Mouse (Mus musculus) gastrocnemius, postnatal 25 days (tissue): ENCODE results near the gene Fosl1. TPM values are rescaled to one million over a fixed set of nuclear protein-coding genes. Genes with fewer than 3 reads are reported as not detected.
"Not testable (repeated sequence)": the region's sequence is repeated elsewhere in the genome, so short reads cannot be mapped to it uniquely, and the experiment has no call there.

ENCODE experiments used
- DNase-seq: peaks from one replicate; pipeline ENCODE4 v3.0.0; 2022
- long read RNA-seq, 2 experiments: library from polyadenylated mRNA; stranded (forward); transcript quantifications; one replicate each; pipeline ENCODE4 v2.0.0; 2021
- total RNA-seq, 2 experiments: library from RNA; stranded (reverse); gene quantifications; 1 replicate in 1 of 2; 2 replicates in 1 of 2; pipeline ENCODE4 v1.2.3; 2021

Fosl1 gene
- not detected for total RNA-seq
- long read RNA-seq, experiment 1, result 0 reads
- long read RNA-seq, experiment 2, partial matches to known transcripts, result 0 of 1 reads
- long read RNA-seq, experiment 2, other reads (novel, unspliced or antisense), result 1 of 1 reads

- peak; percentile 51 for DNase-seq
These were observed at the start of gene Fosl1 for GRCm38 (mm10) chr19:5447515-5448353. Fosl1 (plus strand) TSS chr19:5447547.

DNA sequence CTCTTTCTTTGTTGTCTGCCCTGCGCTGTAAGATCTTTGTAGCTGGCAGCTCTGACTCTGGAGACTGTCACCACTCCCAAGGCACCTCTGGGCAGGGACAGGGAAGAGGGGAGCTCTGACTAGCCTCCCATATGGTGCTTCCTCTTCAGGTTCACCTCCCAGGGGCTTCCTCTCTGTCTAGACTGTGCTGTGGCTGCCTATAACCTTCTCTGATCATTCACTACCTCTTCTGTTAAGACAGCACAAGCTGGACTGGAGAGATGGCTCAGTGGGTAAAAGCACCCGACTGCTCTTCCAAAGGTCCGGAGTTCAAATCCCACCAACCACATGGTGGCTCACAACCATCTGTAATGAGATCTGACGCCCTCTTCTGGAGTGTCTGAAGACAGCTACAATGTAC is 46.3 kb upstream of the Fosl1 start:
- DNase-seq, result not testable (repeated sequence)

- no peak for DNase-seq
These were observed 45.1 kb upstream of the Fosl1 start, which contains the start of gene Tsga10ip for GRCm38 (mm10) chr19:5402293-5402692. Tsga10ip (minus strand) TSS chr19:5402526.

GRCm38 (mm10) chr19:5405924-5406323 is 41.4 kb upstream of the Fosl1 start:
- no peak for DNase-seq

GRCm38 (mm10) chr19:5406531-5407126 is 40.7 kb upstream of the Fosl1 start:
- DNase-seq, result peak; percentile 53

DNA sequence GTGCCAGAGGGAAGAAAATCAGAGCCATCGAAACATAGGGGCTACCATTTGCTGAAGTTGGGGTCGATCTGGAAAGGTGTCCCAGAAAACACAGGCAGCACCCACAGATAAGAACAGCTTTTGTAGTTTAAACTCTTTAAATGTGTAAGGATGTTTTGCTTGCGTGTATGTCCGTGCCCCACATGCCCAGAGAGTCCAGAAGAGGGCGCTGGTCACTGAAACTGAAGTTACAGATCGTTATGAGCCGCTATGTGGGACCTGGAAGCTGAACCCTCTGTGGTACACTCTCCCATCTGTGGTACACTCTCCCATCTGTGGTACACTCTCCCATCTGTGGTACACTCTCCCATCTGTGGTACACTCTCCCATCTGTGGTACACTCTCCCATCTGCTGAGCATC is 40.2 kb upstream of the Fosl1 start:
- DNase-seq, result no peak

GRCm38 (mm10) chr19:5408057-5409001 is 39.0 kb upstream of the Fosl1 start:
- DNase-seq, result no peak

- peak; percentile 45 for DNase-seq
These were observed 38.3 kb upstream of the Fosl1 start for GRCm38 (mm10) chr19:5409068-5409467.

- no peak for DNase-seq
These were observed 36.7 kb upstream of the Fosl1 start for GRCm38 (mm10) chr19:5410641-5411040.

DNA sequence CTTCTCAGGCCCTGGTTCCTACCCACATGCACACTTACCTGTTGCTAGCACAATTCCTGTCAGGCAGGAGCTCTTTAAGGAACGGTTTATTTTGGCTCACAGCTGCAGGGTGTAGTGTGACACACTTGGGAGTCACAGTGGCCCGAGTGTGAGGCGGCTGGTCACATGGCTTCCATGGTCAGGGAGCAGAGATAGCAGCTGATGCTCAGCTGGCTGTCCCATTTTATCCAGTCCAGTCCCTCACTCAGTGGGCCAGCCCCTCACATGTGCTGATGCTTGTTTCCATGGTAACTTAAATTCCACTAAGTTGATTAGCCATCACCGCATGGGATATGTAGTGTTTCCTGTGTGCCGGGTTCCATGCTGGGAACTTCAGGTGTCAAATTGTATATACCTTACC is 35.4 kb upstream of the Fosl1 start:
- peak; percentile 59 for DNase-seq

DNA sequence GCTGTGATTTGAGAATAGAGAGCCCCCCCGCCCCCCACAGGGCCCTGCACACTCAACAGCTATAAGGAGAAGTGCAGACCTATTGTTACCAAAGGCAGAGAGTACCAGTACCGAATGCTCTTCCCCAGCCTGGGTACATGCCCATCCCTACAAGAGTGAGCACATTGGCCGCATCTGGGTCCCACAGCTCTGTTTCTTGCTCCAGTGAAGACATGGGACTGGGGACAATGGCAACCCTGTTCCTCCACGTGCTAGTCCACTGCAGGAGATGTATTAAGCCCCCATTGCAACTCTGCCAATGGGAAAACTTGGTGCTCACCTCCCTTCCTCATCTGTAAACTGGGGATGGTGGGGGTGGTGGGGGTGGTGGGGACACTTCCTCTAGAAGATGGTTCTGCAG is 33.5 kb upstream of the Fosl1 start:
- DNase-seq, result no peak

DNA sequence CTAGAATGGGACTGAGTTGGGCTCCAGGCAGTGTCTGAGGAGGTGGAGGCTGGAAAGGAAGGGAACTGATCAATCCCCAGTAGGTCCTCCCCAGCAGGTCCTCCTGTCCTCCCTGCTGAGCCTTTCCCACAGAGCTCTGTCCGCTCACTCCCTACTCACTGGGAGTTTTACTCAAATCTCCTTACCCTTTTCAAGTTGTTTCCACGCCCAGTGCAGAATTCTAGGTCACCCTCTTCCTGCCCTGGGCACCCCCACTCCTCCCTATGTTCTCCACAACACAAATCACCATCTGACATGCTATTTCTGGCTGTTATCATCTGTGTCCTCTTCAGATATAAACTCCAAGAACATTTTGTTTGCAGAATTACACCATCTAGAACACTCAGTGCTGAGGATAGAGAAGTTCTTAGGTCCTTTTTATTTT is 32.8 kb upstream of the Fosl1 start:
- peak; percentile 62 for DNase-seq

GRCm38 (mm10) chr19:5418750-5419466 is 28.4 kb upstream of the Fosl1 start:
- no peak for DNase-seq

GRCm38 (mm10) chr19:5419630-5420029 is 27.7 kb upstream of the Fosl1 start:
- no peak for DNase-seq

GRCm38 (mm10) chr19:5420579-5420978 is 26.8 kb upstream of the Fosl1 start:
- no peak for DNase-seq

GRCm38 (mm10) chr19:5421784-5422183 is 25.6 kb upstream of the Fosl1 start:
- no peak for DNase-seq

- DNase-seq, result peak; percentile 53
These were observed 25.1 kb upstream of the Fosl1 start for GRCm38 (mm10) chr19:5422267-5422666.

GRCm38 (mm10) chr19:5422895-5423443 is 24.4 kb upstream of the Fosl1 start:
- DNase-seq, result no peak

DNA sequence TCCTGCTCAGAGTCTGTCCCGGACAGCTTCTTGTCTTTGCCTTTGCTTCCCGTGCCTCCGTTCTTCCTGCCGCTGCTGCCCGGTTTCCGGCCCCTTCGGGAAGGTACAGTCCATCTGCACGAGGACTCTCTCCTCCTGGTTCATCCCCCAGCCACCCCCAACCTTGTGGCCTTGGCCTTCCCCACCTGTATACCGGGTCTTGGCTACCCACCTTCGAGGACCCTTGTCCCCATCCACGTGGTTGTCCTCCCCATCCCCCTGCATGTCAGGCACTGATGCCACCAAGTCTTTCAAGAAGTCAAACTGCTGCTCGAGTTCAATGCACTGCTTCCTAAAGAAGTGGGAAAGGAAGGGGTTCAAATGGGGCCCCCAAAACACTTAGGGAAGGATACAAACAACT is 23.8 kb upstream of the Fosl1 start:
- no peak for DNase-seq

DNA sequence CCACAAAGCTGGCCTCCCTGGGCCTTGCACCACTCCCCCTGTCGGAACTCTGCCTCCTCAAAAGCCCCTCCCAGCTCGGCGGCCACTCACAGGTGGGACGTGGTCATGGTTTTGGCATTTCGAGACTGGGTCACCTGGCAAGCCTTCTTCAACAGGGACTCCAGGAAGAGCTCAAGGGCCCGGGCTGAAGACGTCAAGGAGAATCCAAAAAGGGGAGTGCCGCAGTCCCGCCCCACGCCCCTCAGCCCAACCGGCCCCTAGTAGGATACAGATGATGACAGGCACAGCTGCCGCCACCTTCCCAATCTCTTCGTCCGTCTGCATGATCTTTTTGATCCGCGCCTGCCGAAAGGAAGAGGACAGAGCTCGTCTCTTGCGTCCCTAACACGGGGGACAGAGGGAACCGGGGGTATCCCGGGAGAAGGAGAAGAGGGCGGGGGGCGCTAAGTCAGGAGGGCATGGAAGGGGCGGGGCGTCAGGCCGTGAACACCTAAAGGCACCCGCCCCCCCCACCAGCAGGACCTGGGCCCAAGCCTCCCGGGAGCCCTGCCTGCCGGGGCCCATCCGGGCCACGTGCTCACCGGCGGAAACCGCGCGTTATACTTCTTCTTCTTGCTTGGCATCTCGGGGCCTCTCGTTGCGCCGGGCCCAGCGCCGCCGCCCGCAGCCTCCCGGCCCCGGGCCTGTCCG is 23.1 kb upstream of the Fosl1 start:
- peak; percentile 84 for DNase-seq
